Mouse (Mus musculus) lung, adult 10 weeks (tissue): ENCODE data around the gene Gm10959. TPM values are rescaled to one million over a fixed set of nuclear protein-coding genes. Genes with fewer than 3 reads are reported as not detected.

Source experiments
- polyA plus RNA-seq: library from polyadenylated mRNA; stranded (reverse); fragments of 350-450 nt; fragmentation: Illumina TruSeq; extraction: RNeasy Lipid Tissue Mini Kit (QIAGEN cat#74804); gene quantifications from one replicate; pipeline ENCODE4 v1.2.3, GENCODE M21; 2014; ENCODE audit warnings: low read depth, low replicate concordance; ENCODE audit not compliant: insufficient read depth

Gene Gm10959
- not detected for polyA plus RNA-seq

DNA sequence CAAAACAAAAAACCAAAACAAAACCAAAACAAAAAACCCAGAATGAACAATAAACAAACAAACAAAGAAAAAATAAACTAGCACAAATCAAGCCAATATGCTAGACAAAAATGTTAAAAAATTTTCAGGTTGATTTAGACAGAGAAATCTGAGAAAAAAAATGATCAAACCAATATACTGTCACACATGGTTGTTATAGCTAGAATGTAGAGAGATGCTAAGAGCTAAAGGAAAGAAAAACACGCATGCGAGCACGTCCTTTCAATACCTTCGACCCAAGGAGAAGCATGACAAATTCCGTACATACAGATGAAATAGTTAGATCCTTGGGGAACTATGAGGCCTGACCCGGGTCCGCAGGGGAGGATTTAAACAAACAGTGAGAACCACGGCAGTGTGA lies at the start of gene Gm10959:
TSS of gene Gm10959 (minus strand) at position 101 of the 400 bp plus-strand sequence.

GRCm38 (mm10) chr3:122924009-122924914 lies 5.1 kb upstream of the Gm10959 start, which contains the start of gene 1810037I17Rik:
TSS of gene 1810037I17Rik (plus strand) at chr3:122924203.

GRCm38 (mm10) chr3:122894772-122895171 lies 24.4 kb downstream of the Gm10959 start, which contains the start of gene Fabp2:
TSS of gene Fabp2 (plus strand) at chr3:122895072.

Other genes starting within 250 kb of the Gm10959 start
- gene Pde5a, start 190.4 kb downstream of the Gm10959 start, polyA plus RNA-seq: 32.9 TPM
- not detected for gene Fabp2, start 24.3 kb downstream of the Gm10959 start, polyA plus RNA-seq
- gene 1810037I17Rik, start 4.8 kb upstream of the Gm10959 start, polyA plus RNA-seq: 164 TPM
- gene Usp53, start 65.2 kb upstream of the Gm10959 start, polyA plus RNA-seq: 2.3 TPM
- 28.5 TPM for gene Myoz2, start 115.7 kb upstream of the Gm10959 start, polyA plus RNA-seq